Mouse (Mus musculus) cerebellum, postnatal 36 days (tissue): Measurements from ENCODE around the gene Tmem184b.
A peak's percentile ranks its signal among the peaks of the same experiment; 100 is the strongest.

Experiments
- DNase-seq, 2 experiments: peaks; one replicate each; pipeline ENCODE4 v3.0.0; 2021 to 2022; ENCODE audit warnings: mixed read lengths in 2 of 2

Gene Tmem184b

DNA sequence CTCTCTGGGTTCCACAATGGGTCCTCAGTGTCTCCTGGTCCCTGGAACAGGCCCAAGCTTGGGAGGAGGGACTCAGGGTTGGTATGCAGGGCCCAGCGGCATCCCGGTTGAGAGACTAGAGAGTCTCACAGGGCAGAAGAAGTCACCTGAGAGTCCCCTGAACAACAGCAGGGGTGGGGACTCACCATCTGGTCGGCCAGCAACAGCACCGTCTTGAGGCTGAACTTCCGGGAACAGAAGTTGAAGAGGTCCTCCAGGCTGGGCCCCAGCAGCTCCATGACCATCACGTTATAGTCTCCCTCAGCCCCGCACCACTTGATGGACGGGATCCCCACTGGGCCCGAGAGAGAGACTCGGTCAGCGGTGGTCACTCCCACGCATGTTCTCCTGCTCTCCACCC lies 26.2 kb upstream of the Tmem184b start:
- DNase-seq, result no peak

DNA sequence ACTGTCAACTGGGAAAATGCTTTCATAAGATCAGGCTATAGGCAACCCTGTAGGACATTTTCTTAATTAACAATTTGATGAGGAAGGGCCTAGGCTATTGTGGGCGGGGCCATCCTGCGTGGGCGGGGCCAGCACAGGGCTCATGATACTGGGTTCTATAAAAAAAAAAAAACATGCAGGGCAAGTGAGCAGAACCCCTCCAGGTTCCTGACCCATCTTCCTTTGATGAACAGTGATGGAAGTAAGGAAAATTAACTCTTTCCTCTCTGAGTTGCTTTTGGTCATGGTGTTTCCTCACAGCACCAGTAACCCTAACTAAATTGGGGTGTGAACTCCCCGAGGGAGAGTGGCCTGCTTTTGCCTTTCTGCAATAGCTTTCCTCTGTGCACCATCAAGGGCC lies 25.2 kb upstream of the Tmem184b start:
- DNase-seq, result no peak

DNA sequence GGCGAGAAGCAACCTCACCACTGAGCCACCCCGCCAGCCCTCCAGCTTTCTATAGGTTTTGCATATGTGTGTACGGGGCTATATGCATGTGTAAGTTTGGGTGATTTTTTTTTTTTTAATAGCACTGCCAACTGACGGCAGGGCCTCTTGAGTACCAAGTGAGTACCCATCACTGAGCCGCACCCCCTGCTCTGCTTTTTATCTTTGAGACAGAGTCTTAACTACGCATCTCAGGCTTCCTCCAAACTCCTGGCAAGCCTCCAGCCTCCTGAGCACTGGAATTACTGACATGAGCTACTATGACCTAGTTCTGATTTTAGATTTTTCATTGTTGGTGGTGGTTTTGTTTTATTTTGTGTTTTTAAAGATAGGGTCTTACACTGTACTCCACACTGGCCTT lies 24.1 kb upstream of the Tmem184b start:
- DNase-seq, result no peak

DNA sequence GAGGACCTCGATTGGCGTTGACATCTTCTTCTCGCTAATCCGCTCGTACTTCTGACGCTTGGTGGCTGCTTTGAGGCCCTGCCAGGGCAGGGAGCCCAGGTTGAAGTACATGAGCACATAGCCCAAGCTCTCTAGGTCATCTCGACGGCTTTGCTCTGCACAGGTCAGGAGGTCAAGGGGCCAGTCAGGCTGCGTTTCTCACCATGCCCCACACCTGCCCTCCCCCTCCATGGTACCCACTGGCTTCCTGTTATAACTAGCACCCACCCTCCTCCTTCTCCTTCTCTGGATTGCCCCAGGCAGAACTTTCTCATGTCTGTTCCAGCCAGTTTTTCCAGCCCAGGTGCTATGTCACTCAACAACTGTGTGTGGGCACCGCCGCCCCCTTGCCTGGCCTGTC lies 22.1 kb upstream of the Tmem184b start:
- DNase-seq, result no peak

DNA sequence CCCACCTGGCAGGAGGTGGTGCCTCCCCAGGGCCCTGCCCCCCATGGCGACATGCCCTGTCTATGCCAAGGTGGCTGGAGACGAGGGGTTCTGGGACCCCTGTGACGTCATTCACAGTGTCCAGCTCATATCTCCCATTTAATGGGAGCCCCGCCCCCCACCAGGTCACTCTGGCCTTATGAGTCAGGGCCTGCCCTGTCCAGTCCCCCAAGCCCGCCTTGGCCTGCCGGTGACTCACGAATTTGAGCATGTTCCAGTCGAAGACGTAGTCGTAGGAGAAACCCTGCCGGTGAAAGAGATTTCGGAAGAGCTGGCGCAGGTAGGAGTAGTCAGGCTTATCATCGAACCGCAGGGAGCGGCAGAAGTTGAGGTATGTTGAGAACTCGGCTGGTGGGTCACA lies 21.2 kb upstream of the Tmem184b start:
- no peak for DNase-seq

DNA sequence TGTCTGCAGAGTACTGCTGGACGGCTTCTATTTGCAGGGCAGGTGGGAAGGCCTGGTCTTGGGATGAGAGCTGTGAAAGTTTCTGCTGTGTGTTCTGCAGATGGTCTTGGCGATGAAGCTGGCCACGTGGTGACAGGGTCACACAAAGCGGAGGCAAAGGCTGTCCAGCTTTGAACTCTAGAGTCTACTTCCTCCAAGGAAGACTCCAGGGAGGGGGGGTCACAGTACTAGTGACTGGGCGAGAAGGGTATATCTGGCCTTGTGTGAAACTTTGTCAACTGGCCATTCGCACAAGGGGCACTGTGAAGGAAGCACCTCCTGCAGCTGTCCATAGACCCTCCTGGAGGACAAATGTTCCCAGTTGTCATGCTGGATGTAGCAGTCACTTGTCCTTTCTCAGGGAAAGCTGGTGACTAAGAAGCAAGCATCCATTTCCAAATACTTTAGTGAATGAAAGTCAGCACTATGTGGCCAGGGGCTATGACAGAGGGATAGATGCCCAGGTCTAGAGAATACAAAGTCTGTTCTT lies 19.4 kb upstream of the Tmem184b start:
- no peak for DNase-seq

DNA sequence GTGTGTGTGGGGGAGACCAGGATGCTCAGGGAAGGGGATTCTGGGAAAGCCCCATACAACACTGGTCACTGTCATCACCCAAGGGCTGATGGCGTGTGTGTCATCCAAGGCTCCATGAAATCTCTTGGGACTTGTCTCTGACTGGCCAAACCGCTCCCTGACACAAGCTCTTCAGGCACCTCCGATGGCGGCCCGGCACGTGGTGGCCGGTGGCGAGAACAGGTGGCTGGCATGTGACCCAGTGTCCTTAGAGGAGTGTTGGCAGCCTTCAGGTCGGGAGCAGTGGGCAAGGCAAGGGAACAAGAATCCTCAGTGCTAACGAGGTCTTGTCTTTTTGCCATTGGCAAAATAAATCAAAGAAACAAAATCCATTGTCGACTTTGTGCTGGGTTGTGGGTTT lies 15.3 kb upstream of the Tmem184b start:
- peak in 1 of 2 experiments; percentile 28 for DNase-seq

DNA sequence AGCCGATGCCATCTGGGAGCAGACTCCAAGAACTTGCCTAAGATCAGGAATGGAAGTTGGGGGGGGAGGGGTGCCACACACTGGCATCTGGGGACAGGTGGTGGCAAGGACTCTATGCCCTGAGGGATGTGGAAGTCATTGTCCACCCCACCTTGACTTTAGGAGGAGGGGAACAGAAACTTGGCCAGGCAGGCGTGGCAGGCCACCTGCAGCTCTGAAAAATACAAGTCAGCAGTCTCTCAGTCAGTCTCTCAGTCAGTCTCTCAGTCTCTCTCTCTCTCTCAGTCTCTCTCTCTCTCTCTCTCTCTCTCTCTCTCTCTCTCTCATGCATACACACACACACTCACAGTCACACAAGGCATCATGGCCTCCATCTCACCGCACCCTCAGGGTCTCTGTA lies 14.9 kb upstream of the Tmem184b start:
- DNase-seq, result no peak

DNA sequence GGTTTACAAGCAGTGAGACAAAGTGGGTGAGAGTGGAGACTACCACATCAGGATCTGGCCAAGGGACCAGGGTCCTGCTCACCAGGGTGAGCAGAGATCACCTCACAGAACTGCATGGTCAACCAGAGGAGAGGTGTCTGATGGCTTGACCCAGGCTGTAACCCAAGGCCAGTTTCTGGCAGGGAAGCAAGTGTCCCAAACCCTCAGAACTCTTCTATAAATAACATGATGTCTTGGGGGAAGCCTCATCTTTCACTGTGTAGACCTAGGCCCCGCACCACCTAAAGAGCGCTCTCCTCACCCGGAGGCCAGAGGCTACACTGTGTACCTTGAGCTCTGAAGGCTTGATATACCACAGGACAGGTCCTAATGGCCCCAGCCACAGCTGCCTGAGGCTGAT lies 14.0 kb upstream of the Tmem184b start:
- no peak for DNase-seq

DNA sequence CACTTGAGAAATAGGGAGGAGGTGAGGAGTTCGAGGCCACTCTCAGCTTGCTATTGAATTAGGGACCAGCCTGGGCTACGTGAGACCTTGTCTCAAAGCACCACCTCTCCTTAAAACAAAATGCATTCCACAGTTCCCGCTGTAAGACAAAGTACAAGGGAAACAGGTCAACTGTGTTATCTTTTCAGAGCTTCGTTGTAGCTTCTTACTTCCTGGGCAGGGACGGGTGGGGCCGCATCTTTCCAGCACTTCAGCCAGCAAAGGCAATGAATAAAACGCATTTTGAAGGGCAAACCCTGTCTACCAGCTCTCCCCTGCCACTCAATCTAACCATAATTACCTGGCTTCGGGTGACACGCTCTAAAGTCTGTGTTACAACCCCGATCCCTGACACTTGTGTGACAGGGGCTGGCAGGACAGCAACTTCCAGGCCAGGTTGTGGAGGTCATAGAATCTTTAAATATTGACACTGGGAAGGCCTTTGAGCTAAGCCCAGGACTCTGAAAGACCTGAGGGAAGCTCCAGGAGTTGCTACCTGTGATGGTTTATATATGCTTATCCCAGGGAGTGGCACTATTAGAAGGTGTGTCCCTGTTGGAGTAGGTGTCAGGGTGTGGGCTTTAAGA lies 13.2 kb upstream of the Tmem184b start:
- DNase-seq, result no peak

DNA sequence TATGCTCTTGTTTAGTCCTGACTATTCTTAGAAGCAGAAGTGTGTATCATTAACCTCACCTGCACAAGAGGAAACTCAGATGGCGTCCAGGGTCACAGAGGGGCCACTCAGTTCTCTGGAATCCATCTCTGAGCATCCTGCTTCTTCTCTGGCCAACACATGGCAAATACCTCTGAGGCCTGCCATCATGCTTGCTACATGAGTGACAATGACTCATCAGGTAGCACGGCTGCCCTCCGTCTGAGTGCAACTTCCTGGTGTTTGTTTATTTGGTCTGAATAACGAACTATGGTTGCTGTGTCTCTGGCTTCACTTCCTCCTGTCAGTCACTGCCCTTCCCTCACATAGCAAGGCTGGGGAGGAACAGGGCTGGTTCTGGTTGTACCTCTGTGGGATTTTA lies 11.1 kb upstream of the Tmem184b start:
- DNase-seq, result no peak

DNA sequence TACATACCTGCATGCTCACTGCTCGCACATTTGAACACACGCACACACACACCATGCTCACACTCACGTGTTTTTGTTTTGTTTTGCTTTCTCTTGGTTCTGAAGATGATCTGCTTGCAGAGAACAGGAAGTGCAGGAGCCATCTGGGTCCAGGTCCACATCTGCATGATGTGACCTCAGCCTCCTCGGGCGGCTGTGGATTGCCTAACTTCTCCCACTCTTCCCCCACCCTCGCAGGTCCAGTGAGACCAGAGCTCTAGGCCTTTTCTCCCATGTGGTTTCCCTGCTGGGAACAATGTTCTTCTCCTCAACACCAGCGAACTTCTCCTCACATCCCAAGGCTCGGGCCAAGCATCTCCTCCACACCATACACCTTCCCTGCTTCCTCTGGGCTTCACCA lies 10.4 kb upstream of the Tmem184b start:
- DNase-seq, result no peak

DNA sequence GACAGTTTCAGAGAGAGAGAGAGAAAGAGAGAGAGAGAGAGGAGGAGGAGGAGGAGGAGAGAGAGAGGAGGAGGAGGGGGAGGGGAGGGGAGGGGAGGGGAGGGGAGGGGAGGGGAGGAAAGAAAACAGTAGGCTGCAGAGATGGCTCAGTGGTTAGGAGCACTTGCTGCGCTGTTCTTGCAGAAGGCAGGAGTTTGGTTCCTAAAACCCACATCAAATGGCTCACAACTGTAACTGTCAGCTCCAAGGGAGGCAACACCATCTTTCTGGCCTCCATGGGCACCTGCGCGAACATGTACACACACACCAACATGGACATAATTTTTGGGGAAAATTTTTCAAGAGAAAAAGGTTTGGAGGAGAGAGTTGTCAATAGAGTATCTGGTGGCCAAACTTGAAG lies 9.8 kb upstream of the Tmem184b start:
- DNase-seq, result no peak

DNA sequence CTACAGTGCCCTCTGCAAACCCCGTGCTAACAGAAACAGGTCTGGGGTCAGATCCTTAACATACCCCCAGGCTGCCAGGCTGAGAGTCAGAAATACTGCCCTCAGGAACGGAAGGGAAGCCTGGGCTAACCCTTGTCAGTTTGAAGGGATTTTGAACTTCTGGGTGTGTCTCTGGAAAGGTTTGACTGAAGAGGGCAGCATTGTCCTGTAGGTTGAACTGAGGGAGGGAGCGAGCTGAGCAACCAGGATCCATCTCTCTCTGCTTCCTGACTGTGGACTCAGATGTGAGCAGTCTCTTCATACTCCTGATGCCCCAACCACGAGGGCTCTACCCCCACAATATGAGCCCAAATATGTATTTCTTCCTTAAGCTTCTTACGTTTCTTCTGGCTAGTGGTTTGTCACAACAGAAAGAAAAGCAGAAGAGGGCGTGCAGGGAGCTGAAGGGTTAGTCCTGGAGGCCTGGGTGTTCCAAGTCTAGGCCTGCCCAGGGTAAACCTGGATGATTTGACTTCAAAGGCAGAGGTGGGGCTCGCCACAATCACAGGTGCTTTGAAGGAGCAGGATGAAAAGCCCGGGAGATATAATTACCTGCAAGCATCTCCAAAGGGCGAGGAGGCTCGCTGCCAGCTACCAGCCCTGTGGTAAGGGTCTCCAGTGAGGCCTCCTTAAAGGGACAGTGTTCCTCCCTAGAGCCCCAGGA lies 8.1 kb upstream of the Tmem184b start:
- no peak for DNase-seq

DNA sequence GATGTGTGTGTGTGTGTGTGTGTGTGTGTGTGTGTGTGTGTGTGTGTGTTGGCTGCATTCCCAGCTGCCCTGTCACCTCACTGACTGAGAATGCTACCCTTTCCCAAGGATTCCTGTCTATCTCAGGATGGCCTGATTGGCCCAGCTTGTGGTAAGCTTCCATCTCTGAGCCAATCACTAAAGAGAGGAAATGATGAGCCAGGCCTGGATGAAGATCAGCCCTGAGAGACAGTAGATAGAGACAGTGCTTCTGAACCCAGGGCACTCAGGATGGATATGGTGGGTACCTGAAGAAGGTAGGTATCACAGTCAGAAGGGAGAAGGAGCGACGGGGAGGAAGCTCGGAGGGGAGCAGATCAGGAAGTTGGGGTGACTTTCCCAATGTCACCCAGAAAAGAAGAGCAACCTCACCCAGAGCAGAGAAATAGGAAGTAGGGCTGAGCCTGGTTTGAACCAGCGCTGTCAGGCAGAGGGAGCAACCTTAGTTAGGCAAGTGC lies 5.8 kb upstream of the Tmem184b start:
- DNase-seq, result no peak

DNA sequence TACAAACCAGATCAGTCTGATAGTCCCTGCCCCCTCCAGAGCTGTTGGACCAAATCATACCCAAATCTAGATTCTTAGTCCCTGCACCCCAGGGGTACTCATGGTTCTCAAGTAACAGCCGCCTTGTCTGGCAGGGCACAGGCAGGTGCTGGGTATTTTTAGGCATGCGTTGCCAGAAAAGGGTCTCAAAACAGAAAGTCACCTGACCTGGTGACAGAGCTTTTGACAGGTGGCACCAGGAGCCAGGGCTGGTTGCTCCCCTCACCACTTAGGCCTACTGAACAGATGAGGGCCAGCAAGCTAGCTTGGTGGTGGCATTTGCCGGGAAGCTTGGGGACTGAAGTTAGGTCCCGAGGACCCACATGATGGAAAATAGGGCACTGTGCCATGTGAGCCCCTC lies 3.2 kb upstream of the Tmem184b start:
- DNase-seq, result no peak

DNA sequence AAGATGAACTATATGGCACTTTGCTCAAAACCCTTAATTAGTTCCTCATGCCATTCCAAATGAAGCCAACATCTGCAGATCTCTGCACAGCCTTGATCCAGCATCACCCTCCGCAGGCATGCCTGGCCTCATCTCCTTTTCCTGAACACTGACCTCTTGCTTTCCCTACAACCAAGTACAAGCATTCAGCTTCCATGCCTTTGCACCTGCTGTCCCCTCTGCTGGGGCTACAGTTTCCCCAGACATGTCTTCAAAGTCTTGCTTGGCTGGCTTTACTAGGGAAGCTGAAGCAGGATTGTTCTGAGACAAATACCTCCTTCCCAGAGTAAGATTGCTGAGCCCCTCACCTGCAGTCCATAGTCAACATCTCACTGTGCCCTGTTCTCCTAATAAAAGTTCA lies 908 bp upstream of the Tmem184b start:
- no peak for DNase-seq

DNA sequence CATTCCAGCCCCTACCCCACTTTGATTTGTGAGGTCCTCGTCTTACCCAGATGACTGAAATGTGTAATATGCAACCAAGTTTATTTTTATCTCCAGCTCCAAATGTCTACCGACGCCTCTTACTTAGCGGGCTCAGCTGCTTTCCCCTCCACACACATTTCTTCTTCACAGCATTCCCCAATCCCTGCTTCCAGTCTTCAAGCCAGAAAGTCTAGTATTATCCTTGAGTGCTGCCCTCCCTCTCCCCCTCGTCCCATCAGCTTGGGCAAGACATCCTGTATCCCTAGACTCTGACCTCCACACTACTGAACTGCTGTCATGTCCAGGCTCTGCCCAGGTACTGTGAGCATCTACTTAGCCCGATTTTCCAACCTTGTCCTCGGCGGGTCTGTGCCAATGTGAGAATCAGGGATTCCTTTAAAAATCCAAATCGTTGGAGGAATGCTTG lies 418 bp upstream of the Tmem184b start:
- no peak for DNase-seq

DNA sequence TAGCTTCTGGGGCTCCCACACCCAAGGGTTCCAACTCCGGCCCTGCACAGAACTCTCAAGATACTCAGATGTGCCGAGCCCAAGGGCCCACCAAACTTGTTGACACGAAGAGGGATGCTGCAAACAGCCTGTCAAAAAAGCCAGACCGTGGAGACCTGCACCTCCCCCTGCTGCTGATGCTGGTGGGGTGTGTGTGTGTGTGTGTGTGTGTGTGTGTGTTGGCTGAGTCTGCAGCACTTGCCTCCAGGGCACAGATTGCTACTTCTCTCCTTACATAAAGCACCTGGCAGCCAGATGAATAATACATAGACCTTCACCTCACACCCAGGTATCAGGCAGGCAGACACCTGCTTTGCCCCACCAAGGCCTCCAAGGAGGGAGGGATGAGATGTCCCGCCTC lies 1.2 kb downstream of the Tmem184b start:
- DNase-seq, result peak in 1 of 2 experiments; percentile 24

DNA sequence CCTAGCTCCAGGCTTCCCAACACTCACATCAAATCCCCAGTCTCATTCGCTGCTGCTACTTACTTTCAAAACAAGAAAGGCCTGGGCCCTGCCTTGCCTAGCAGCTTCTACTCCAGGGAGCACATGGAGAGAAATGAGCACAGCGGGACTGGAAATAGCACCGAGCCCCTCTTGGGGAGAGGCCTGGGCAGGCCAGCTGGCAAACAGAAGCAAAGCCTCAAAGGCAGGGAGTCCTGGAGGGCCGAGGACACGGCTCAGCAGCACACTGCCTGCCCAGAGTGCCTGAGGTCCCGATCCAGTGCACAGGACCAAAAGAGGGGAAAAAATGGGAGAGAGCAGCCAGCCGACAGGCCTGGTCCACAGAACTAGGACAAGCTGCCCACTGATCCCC lies 2.4 kb downstream of the Tmem184b start:
- no peak for DNase-seq

DNA sequence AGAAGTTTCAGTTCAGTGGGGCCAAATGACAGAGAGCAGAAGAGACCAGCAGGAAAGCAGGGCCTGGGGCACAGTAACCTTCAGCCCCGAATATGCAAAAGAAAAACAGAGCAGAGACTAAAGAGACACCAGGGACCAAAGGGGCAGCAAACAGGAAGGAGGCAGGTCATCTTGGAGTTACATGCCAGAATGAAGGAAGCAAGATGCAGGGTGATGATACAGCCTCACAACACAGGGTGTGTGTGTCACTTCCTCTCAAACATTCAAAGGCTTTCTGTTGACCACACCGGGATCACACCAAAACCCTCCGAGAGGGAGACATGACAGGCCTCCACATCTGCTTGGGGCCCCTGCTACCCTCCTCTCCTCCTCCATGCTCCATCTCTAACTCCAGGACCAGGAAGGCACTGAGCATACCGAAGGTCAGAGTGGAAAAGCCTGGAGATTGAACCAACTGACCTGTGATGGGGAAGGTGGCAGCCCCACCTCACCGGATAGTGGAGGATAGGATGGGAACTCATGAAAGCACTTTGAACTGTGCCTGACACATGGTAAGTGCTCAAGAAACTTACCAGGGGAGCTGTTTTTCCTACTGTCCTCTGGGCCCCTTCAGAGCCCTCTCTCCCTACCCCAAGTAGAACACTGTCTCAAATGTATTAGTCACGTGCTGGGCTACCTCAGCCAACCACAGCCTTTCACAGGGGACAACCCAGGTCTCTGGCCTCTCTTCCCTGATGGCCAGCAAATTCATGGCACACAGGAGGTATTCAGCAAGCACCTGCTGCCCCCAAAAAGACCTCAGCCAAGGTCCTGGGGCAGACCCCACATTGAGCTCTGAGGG lies 3.0 kb downstream of the Tmem184b start:
- DNase-seq, result no peak

DNA sequence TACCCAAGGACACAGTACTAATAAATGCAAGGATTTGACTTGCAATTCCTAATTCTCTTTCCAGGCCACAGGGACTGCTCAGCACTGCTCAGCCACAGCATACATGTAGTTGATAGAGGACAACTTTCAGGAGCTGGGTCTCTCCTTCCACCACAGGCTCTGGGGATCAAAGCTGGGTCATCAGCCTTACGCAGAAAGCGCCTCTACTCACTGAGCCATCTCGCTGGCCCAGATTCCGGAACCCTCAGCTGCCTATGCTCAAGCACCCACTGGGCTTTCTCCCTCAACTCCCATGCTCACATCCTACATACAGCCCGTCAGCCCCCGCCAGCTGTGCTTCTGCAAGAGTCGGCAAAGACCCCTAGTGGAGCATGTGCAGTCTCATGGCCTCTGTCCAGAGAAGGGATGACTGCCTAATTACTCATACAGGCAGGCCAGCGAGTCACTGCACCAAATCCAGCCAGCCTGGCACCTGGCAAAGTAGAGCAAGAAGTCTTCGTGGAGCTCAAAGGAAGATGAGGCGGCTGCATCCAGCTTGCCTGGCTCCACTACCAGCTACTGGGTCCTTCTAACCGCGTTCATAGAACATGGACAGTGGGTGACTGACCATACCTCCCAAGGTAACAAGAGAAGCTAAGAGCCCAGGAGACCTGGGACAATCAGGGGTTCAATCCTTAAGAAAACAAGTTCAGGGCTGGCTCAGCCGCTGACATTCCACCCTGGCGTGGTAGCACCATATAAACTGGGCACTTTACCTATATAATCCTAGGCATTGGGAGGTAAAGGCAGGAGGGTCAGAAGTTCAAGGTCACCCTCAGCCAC lies 3.9 kb downstream of the Tmem184b start:
- DNase-seq, result no peak

DNA sequence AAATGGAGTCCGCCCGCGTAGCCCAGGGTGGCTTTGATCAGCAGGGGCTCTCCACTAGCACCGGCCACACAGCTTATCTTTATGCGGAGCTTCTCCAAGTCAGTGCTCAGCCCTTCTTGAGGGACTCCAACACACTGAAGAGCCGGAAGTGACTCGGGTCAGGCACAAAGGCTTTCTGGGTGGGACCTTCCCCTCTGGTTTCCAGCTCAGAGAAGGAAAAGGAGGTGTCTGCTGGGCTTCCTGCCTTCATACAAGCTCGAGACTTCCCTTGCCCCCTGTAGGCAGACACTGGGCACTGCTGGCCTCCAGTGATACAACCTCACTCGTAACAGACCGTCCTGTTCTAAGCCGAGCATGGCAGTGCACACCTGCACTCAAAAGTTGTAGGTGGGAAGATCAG lies 6.6 kb downstream of the Tmem184b start:
- DNase-seq, result no peak
